Mouse (Mus musculus): ENCODE measurements at regions not wholly inside any gene's neighbourhood (a gene's known extent, or its start where the extent isn't known, plus 50 kb on each side); places are given as distances from the start of the nearest gene placed in this dataset.

DNA sequence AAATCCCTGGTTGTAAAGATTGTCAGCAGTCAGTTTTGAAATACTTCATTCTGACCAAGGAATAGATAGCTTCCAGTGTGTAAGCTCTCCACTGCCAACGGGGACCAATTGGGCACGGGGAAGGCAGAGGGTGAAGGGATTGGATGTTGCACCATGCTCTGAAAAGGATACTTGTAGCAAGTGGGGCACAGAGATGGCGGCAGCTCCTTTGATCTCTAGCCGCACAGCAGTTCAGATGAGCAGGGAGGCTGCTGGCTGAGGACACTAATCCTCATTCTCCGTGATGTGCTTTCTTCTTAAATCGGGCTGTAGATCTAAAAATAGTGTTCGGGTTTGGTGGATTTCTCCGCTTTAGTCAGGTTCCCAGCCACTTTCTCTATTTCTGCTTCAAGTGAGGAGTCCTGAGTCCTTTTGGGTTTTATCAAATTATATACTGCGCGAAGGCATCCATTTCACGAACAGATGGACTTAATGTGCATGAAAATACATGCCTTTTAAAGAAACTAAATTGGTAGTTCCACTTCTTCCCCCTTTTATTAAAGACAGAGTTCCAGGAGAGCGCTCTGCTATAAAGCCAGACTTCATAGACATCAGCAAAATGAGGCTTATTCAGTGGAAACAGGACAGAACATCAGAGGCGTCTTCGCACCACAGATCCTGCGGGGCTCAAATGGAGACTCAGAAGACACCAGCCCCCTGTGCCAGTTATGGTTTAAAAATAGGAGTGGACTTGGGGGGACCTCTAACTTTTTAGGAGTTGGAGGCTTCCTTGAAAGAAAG lies 225.1 kb upstream of the Klf4 start:
- no peaks in the 10 kb centered on the region for H3K9me3 ChIP-seq (ENCODE audit: control insufficient read depth, insufficient read depth, low read depth, low read length)
- H3K4me1 ChIP-seq (ENCODE audit: control insufficient read depth in 2 of 2, insufficient read depth in 2 of 2, low read length in 2 of 2, poor library complexity in 1 of 2), result no peaks in the 10 kb centered on the region
- in situ Hi-C loops (cut with MboI; ENCODE audit: low sequenced_read_pairs in 2 of 2, unreplicated experiment in 2 of 2), result no loop called here
- H3K27ac ChIP-seq (ENCODE audit: insufficient read depth, low read depth, low read length, poor library complexity, severe bottlenecking), result no peak overlapping the region
- H3K4me3 ChIP-seq (ENCODE audit: insufficient read depth in 1 of 2, low read depth in 1 of 2, low read length in 2 of 2, poor library complexity in 1 of 2, severe bottlenecking in 1 of 2), result no peak overlapping the region
- TF ChIP-seq ZNF384 (IDR thresholded peaks at IDR 0.05; ENCODE audit: low read depth, low read length), result no peak
- TF ChIP-seq MAFK (IDR thresholded peaks at IDR 0.05; ENCODE audit: insufficient read depth, low read depth, low read length), result no peak
- no peak for TF ChIP-seq CHD2 (IDR thresholded peaks at IDR 0.05; ENCODE audit: low read depth, low read length)
- TF ChIP-seq ZC3H11A (IDR thresholded peaks at IDR 0.05; ENCODE audit: borderline replicate concordance, low read depth, low read length), result no peak
- TF ChIP-seq HCFC1 (IDR thresholded peaks at IDR 0.05; ENCODE audit: borderline replicate concordance, insufficient read depth, low read length), result no peak
- no peaks in the 10 kb centered on the region for H3K36me3 ChIP-seq (ENCODE audit: control insufficient read depth, insufficient read depth, low read length, poor library complexity, severe bottlenecking)
- DNase-seq (ENCODE audit: low read depth, low spot score), result no peak
- no peak overlapping the region for H3K9ac ChIP-seq (ENCODE audit: insufficient read depth, low read depth, low read length, poor library complexity, severe bottlenecking)

DNA sequence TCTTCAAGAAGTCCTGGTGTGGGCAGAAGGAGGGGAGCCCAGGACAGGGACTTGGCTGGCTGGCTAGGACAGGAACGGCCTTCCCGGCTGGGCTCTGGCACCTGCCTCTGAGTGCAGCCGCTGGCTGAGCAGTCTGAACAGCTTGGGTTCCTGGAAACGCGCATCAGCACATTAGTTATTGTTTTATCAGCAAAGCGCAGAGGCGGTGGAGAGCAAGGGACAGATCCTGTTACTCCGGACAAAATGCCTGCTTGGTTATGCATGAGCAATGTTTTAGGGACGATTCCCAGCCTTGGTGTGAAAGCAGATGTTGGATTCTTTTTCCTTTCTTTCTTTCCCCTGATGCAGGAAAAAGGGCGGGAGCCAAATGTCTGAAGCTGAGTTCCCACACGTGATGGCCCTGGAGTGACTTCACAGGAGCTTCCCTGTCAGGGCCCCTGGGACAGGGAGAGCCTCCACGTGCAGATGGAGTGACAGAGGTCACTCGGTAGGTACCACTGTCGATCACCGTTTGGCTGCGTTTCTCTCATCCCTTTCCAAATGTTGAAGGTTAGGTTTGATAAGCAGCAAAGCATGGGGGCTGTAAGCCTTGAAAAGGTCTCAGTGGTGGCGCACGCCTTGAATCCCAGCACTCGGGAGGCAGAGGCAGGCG lies 217.8 kb upstream of the Klf4 start:
- Histone ChIP-seq H3K4me3 (ENCODE audit: insufficient read depth in 1 of 2, low read depth in 1 of 2, low read length in 2 of 2, poor library complexity in 1 of 2, severe bottlenecking in 1 of 2) (no peak overlapping the region), H3K27ac (ENCODE audit: insufficient read depth, low read depth, low read length, poor library complexity, severe bottlenecking) (no peak overlapping the region), H3K36me3 (ENCODE audit: control insufficient read depth, insufficient read depth, low read length, poor library complexity, severe bottlenecking) (no peaks in the 10 kb centered on the region), H3K9ac (ENCODE audit: insufficient read depth, low read depth, low read length, poor library complexity, severe bottlenecking) (no peak overlapping the region), H3K4me1 (ENCODE audit: control insufficient read depth in 2 of 2, insufficient read depth in 2 of 2, low read length in 2 of 2, poor library complexity in 1 of 2) (no peaks in the 10 kb centered on the region), H3K9me3 (ENCODE audit: control insufficient read depth, insufficient read depth, low read depth, low read length) (no peaks in the 10 kb centered on the region)
- in situ Hi-C loops (cut with MboI; ENCODE audit: low sequenced_read_pairs in 2 of 2, unreplicated experiment in 2 of 2), result no loop called here
- no peak for TF ChIP-seq ZC3H11A (IDR thresholded peaks at IDR 0.05; ENCODE audit: borderline replicate concordance, low read depth, low read length)
- TF ChIP-seq MAFK (IDR thresholded peaks at IDR 0.05; ENCODE audit: insufficient read depth, low read depth, low read length), result no peak
- no peak for TF ChIP-seq ZNF384 (IDR thresholded peaks at IDR 0.05; ENCODE audit: low read depth, low read length)
- no peak for TF ChIP-seq HCFC1 (IDR thresholded peaks at IDR 0.05; ENCODE audit: borderline replicate concordance, insufficient read depth, low read length)
- no peak for DNase-seq (ENCODE audit: low read depth, low spot score)

DNA sequence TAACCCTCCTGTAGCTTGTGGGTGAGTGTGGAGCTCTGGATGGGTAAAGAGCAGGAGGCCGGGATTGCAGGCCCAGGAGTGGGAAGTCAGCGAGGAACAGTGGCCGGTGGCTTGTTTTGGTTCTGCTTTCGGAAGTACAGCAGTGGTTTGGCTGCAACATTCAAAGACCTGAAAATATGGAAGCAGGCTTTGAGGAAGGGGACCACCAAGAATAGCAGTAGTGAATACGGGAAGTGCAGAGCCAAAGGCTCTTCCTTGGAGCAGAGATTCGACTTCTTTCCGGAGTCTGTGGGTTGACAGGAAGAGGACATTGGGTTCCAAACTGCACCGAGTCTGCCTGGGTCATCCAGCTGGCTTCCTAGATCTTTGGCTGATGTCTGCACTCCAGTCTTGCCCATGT lies 209.1 kb upstream of the Klf4 start:
- in situ Hi-C loops (cut with MboI; ENCODE audit: low sequenced_read_pairs in 2 of 2, unreplicated experiment in 2 of 2), result no loop called here
- TF ChIP-seq ZNF384 (IDR thresholded peaks at IDR 0.05; ENCODE audit: low read depth, low read length) (no peak), ZC3H11A (IDR thresholded peaks at IDR 0.05; ENCODE audit: borderline replicate concordance, low read depth, low read length) (no peak)
- H3K4me3 ChIP-seq (ENCODE audit: insufficient read depth in 1 of 2, low read depth in 1 of 2, low read length in 2 of 2, poor library complexity in 1 of 2, severe bottlenecking in 1 of 2), result no peak overlapping the region
- no peaks in the 10 kb centered on the region for H3K4me1 ChIP-seq (ENCODE audit: control insufficient read depth in 2 of 2, insufficient read depth in 2 of 2, low read length in 2 of 2, poor library complexity in 1 of 2)
- H3K9ac ChIP-seq (ENCODE audit: insufficient read depth, low read depth, low read length, poor library complexity, severe bottlenecking), result no peak overlapping the region
- no peaks in the 10 kb centered on the region for H3K36me3 ChIP-seq (ENCODE audit: control insufficient read depth, insufficient read depth, low read length, poor library complexity, severe bottlenecking)
- DNase-seq (ENCODE audit: low read depth, low spot score), result no peak
- H3K27ac ChIP-seq (ENCODE audit: insufficient read depth, low read depth, low read length, poor library complexity, severe bottlenecking), result no peak overlapping the region
- no peaks in the 10 kb centered on the region for H3K9me3 ChIP-seq (ENCODE audit: control insufficient read depth, insufficient read depth, low read depth, low read length)

DNA sequence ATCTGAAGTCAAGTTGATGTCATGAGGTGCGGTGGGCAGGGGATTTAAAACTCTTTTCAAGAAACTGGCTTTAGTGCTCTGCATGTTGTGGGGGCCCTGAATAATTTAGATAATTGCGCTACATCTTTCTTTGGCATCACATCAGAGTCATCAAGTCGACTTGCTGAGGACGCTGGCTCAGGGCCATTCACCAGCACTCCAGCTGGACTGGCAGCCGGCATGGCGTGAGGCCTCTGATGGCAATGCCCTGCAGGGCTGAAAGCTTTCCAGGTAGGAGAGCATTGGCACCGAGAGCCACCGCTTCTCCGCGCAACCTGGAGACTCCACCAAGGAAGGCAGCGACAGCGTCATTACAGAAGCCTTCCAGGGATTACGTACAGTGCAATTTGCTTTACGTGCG lies 207.8 kb upstream of the Klf4 start:
- no peak overlapping the region for H3K4me3 ChIP-seq (ENCODE audit: insufficient read depth in 1 of 2, low read depth in 1 of 2, low read length in 2 of 2, poor library complexity in 1 of 2, severe bottlenecking in 1 of 2)
- DNase-seq (ENCODE audit: low read depth, low spot score), result no peak
- in situ Hi-C loops (cut with MboI; ENCODE audit: low sequenced_read_pairs in 2 of 2, unreplicated experiment in 2 of 2), result no loop called here
- TF ChIP-seq HCFC1 (IDR thresholded peaks at IDR 0.05; ENCODE audit: borderline replicate concordance, insufficient read depth, low read length), result no peak
- TF ChIP-seq ZC3H11A (IDR thresholded peaks at IDR 0.05; ENCODE audit: borderline replicate concordance, low read depth, low read length), result no peak
- no peak for TF ChIP-seq MAFK (IDR thresholded peaks at IDR 0.05; ENCODE audit: insufficient read depth, low read depth, low read length)
- TF ChIP-seq ZNF384 (IDR thresholded peaks at IDR 0.05; ENCODE audit: low read depth, low read length), result no peak
- no peak for TF ChIP-seq CHD2 (IDR thresholded peaks at IDR 0.05; ENCODE audit: low read depth, low read length)
- no peaks in the 10 kb centered on the region for H3K36me3 ChIP-seq (ENCODE audit: control insufficient read depth, insufficient read depth, low read length, poor library complexity, severe bottlenecking)
- no peaks in the 10 kb centered on the region for H3K4me1 ChIP-seq (ENCODE audit: control insufficient read depth in 2 of 2, insufficient read depth in 2 of 2, low read length in 2 of 2, poor library complexity in 1 of 2)
- H3K27ac ChIP-seq (ENCODE audit: insufficient read depth, low read depth, low read length, poor library complexity, severe bottlenecking), result no peak overlapping the region
- H3K9me3 ChIP-seq (ENCODE audit: control insufficient read depth, insufficient read depth, low read depth, low read length), result no peaks in the 10 kb centered on the region
- no peak overlapping the region for H3K9ac ChIP-seq (ENCODE audit: insufficient read depth, low read depth, low read length, poor library complexity, severe bottlenecking)
